Mouse (Mus musculus) c-Kit-positive CD71-negative TER-119-negative erythroid progenitor cells, embryonic 14.5 days (primary cell): Measurements from ENCODE around the gene Atp13a5.

ENCODE experiments used
- DNase-seq: peaks from one replicate; pipeline ENCODE4 v3.0.0-alpha.2; 2013; ENCODE audit warnings: low read depth

Gene Atp13a5

GRCm38 (mm10) chr16:29205581-29205980, 173.0 kb downstream of the Atp13a5 start:
- no peak for DNase-seq

- no peak for DNase-seq
These were observed 173.7 kb downstream of the Atp13a5 start for GRCm38 (mm10) chr16:29204875-29205274.

- no peak for DNase-seq
These were observed 177.4 kb downstream of the Atp13a5 start for GRCm38 (mm10) chr16:29201146-29201545.

GRCm38 (mm10) chr16:29198461-29198860, 180.1 kb downstream of the Atp13a5 start:
- no peak for DNase-seq

GRCm38 (mm10) chr16:29195156-29195555, 183.4 kb downstream of the Atp13a5 start:
- DNase-seq, result no peak

GRCm38 (mm10) chr16:29193981-29194380, 184.6 kb downstream of the Atp13a5 start:
- DNase-seq, result no peak

- no peak for DNase-seq
These were observed 185.6 kb downstream of the Atp13a5 start for GRCm38 (mm10) chr16:29192911-29193310.
